Mouse (Mus musculus) embryonic stem cell, embryonic (primary cell): ENCODE measurements around the gene Osbpl11.

Experiments
- CTCF ChIA-PET, 4 experiments: fragments of 300-600 bp in 2 of 4; fragments of 350-600 bp in 2 of 4; sonication (Branson Sonifier 250); formaldehyde crosslinking; loops; one replicate each; lab custom pipeline; 2022; ENCODE audit warnings: inconsistent platforms in 2 of 4; lab: Charles Lee
- POLR2A ChIA-PET, 4 experiments: fragments of 300-600 bp in 2 of 4; fragments of 350-600 bp in 2 of 4; sonication (Branson Sonifier 250); formaldehyde crosslinking; loops; one replicate each; lab custom pipeline; 2022; ENCODE audit warnings: antibody characterized with exemption in 4 of 4, inconsistent platforms in 1 of 4; lab: Charles Lee

Osbpl11 gene

DNA sequence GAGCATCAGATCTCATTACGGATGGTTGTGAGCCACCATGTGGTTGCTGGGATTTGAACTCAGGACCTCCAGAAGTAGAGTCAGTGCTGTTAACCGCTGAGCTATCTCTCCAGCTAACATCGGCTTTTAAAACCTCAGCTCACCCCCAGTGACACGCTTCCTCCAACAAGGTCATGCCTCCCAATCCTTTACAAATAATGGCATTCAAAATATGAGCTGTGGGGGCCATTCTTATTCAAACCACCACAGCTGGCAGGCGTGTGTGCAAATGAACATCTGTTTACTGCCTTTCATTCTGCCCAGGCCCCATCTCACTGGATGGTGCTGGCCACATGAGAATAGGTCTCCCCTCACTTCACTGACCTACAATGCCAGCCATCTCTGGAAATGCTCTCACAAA is 61.7 kb downstream of the Osbpl11 start:
- ChIA-PET CTCF (interaction anchor here in 3 of 4 experiments (0.5 to 1.1 kb wide), 6 partner anchors 8 to 638 kb away, joined by 3 to 14 read pairs (median 6); partner anchors contain the start of genes Fyttd1 (in 1 of the 3) and Rubcn (in 1 of the 3)), POLR2A (interaction anchor here in 3 of 4 experiments (0.6 to 2.7 kb wide), 15 partner anchors 9 to 883 kb away, joined by 3 to 12 read pairs (median 6); partner anchors contain the start of genes Iqcg (in 1 of the 3), Osbpl11 (in 1 of the 3) and Rpl35a (in 1 of the 3))

GRCm38 (mm10) chr16:33247006-33247405 is 62.1 kb downstream of the Osbpl11 start:
- ChIA-PET POLR2A (interaction anchor here in 3 of 4 experiments (0.6 to 2.7 kb wide), 12 partner anchors 9 to 266 kb away, joined by 3 to 10 read pairs (median 5); partner anchors contain the start of genes Iqcg (in 2 of the 3), Osbpl11 (in 2 of the 3) and Rpl35a (in 1 of the 3)), CTCF (interaction anchor here in 2 of 4 experiments (0.7 to 1.1 kb wide), 2 partner anchors 53 to 370 kb away, joined by 3 to 7 read pairs; partner anchors contain the start of genes Fyttd1 (in 1 of the 2) and Rubcn (in 1 of the 2))

DNA sequence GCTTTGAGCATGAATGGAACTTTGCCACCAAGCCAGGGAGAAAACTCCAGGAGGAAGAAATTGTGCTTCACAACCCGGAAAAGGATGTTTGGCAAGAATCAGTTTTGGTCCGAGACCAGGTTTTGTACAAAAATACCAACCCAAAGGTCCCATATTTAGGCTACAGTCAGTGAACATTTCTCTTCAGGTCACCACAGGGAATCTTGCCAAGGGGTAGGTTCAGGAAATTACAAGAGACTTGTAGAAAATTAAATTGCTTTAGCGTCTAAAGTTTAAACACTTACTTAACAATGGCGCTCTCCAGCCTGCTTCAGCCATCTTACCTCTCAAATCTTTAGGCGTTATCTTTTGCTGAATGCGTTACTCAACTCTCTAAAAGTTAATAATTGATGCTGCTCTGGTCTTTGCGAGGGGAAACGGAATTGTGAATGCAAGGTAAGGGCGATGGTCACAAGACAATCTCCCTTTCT is 65.8 kb downstream of the Osbpl11 start:
- CTCF ChIA-PET = interaction anchor here in 3 of 4 experiments (0.6 to 1.0 kb wide), 6 partner anchors 55 to 1191 kb away, joined by 3 to 5 read pairs (median 4); no protein-coding TSS in a partner anchor
- POLR2A ChIA-PET = interaction anchor here in 3 of 4 experiments (0.6 to 2.3 kb wide), 25 partner anchors 8 to 1245 kb away, joined by 3 to 21 read pairs (median 3); partner anchors contain the start of genes Osbpl11 (in 3 of the 3), Iqcg (in 1 of the 3), Rpl35a (in 1 of the 3) and Zfp148 (in 1 of the 3)

- POLR2A ChIA-PET = interaction anchor here in 3 of 4 experiments (0.6 to 2.3 kb wide), 26 partner anchors 8 to 1246 kb away, joined by 3 to 21 read pairs (median 3); partner anchors contain the start of genes Osbpl11 (in 3 of the 3), Iqcg (in 1 of the 3), Rpl35a (in 1 of the 3) and Zfp148 (in 1 of the 3)
- CTCF ChIA-PET = interaction anchor here (0.5 to 1.0 kb wide), 7 partner anchors 55 to 1392 kb away, joined by 3 to 6 read pairs (median 4); no protein-coding TSS in a partner anchor
These were observed 66.6 kb downstream of the Osbpl11 start, which contains the start of gene Snx4 for GRCm38 (mm10) chr16:33251194-33252051. TSS of gene Snx4 (plus strand) at chr16:33251442.

DNA sequence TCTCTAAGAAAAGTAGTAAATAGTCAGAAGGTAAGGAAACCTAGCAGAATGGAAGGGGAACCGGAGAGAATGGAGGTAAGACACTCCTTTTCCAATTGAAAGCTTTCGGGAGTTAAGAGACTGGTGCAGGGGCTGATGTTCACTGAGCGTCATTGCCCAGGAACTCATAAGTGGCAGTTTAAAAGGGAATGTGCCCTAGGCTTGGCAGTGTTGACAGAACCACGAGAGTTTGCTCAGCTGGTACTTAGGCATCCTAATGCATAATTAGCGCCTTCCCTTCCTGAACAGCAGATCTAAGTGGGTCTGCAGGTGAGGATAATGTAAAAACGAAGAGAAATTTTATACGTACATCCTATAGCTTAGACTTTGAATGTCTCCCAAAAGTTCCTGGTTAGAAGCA is 70.7 kb downstream of the Osbpl11 start:
- POLR2A ChIA-PET = interaction anchor here in 2 of 4 experiments (0.5 to 2.2 kb wide), 5 partner anchors 8 to 1592 kb away, joined by 3 to 6 read pairs (median 3); partner anchors contain the start of gene Dlg1 (in 1 of the 2)

GRCm38 (mm10) chr16:33258530-33258929 is 73.7 kb downstream of the Osbpl11 start:
- ChIA-PET POLR2A (interaction anchor here in 2 of 4 experiments (0.8 to 2.0 kb wide), 6 partner anchors 8 to 67 kb away, joined by 3 to 10 read pairs (median 4); no protein-coding TSS in a partner anchor), CTCF (no interaction called here)

More for the DNA sequence above, 70.7 kb downstream of the Osbpl11 start:
- CTCF ChIA-PET = interaction anchor here in 2 of 4 experiments (0.6 to 1.3 kb wide), 3 partner anchors 12 to 489 kb away, joined by 3 to 5 read pairs (median 3); no protein-coding TSS in a partner anchor

DNA sequence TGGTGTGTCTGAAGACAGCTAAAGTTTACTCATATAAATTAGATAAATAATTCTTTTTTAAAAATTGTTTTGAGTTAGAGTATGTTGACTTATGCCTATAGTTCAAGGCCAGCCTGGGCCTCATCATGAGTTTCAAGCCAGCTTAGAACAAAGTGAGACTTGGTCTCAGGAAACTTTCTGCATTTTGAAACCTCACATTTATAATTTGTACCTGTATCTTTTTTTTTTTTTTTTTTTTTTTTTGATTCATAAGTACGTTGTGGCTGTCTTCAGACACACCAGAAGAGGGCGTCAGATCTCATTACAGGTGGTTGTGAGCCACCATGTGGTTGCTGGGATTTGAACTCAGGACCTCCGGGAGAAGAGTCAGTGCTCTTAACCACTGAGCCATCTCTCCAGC is 75.0 kb downstream of the Osbpl11 start:
- POLR2A ChIA-PET = interaction anchor here in 1 of 4 experiments (0.6 to 2.0 kb wide), 7 partner anchors 16 to 111 kb away, joined by 3 to 10 read pairs (median 4); no protein-coding TSS in a partner anchor
- CTCF ChIA-PET = interaction anchor here in 3 of 4 experiments (0.6 to 0.7 kb wide), 3 partner anchors 77 to 197 kb away, joined by 3 to 5 read pairs (median 3); no protein-coding TSS in a partner anchor

DNA sequence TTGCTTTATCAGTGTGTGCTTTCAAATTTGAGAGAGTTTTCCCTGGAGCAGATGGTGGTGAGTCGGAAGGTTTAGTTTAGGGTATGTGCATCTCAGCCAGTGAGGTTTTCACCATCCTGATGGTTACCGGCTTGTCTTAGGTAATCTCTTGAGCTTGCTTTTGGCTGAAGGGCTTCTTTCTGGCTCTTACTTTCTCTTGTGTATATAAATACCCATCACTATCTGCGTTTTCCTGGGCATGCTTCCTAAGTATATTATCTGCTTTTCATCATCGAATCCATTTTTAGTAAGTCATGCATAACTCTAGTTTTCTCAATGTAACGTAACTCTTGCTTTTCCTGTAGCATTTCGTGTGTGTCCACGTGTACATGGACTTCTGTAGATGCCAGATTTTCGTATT is 76.0 kb downstream of the Osbpl11 start:
- CTCF ChIA-PET = no interaction called here
- POLR2A ChIA-PET = interaction anchor here in 3 of 4 experiments (1.0 to 1.2 kb wide), 3 partner anchors 9 to 14 kb away, joined by 4 to 6 read pairs (median 4); partner anchors contain the start of gene Snx4 (in 2 of the 3)

GRCm38 (mm10) chr16:33261584-33262061 is 76.8 kb downstream of the Osbpl11 start:
- ChIA-PET CTCF (interaction anchor here in 1 of 4 experiments (0.7 kb wide), 1 partner anchor 135 kb away, joined by 8 read pairs; no protein-coding TSS in a partner anchor), POLR2A (interaction anchor here in 3 of 4 experiments (0.8 to 1.2 kb wide), 4 partner anchors 10 to 15 kb away, joined by 3 to 6 read pairs (median 4); partner anchors contain the start of gene Snx4 (in 2 of the 3))

- POLR2A ChIA-PET = interaction anchor here in 2 of 4 experiments (0.8 to 1.2 kb wide), 2 partner anchors 11 kb away, joined by 3 to 4 read pairs; partner anchors contain the start of gene Snx4 (in 2 of the 2)
- CTCF ChIA-PET = interaction anchor here in 1 of 4 experiments (0.7 kb wide), 1 partner anchor 134 kb away, joined by 8 read pairs; no protein-coding TSS in a partner anchor
These were observed 77.2 kb downstream of the Osbpl11 start for GRCm38 (mm10) chr16:33262096-33262495.

DNA sequence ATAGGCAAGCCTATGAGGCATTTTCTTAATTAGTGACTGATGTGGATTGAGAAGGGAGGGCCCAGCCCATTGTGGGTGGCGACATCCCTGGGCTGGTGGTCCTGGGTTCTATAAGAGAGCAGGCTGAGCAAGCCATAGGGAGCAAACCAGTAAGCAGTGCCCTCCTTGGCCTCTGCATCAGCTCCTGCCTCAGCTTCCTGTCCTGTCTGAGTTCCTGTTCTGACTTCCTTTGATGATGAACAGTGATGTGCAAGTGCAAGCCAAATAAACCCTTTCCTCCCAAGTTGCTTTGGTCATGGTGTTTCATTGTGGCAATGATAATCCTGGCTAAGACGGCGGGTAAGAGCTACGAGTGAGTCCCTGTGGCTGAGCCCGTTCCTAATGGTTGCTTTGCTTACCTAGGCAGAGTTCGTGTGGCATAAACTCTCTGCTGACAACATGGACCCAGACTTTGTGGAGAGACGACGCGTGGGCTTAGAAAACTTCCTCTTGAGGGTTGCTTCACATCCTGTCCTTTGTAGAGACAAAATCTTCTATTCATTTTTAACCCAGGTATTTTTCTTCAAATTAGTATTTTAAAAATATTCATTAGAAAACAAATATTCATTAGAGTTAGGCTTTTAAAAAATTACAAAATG is 82.9 kb downstream of the Osbpl11 start:
- ChIA-PET CTCF (interaction anchor here in 1 of 4 experiments (0.6 kb wide), 1 partner anchor 57 kb away, joined by 3 read pairs; no protein-coding TSS in a partner anchor), POLR2A (interaction anchor here in 1 of 4 experiments (1.1 to 1.6 kb wide), 3 partner anchors 9 to 58 kb away, joined by 3 to 6 read pairs (median 3); no protein-coding TSS in a partner anchor)

GRCm38 (mm10) chr16:33271824-33272223 is 87.0 kb downstream of the Osbpl11 start:
- POLR2A ChIA-PET = interaction anchor here in 1 of 4 experiments (0.5 kb wide), 1 partner anchor 19 kb away, joined by 3 read pairs; no protein-coding TSS in a partner anchor
- CTCF ChIA-PET = interaction anchor here in 1 of 4 experiments (0.6 kb wide), 1 partner anchor 34 kb away, joined by 3 read pairs; no protein-coding TSS in a partner anchor

DNA sequence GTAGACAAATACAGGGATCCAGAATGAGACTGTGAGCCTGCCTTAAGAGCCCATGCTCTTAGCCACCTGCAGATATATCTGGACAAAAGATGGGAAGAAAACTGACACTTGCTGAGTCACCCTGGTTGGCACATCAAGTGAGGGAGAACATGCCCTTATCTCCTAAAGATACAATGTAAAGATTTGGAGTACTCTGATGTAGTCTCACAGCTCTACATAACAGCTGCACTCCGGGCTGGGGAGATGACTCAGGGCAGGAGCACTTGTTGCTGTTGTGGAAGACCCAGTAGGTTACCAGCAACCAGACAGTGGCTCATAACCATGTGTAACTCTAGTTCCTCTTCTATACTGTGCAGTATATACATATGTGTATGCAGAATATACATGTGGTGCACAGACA is 98.2 kb downstream of the Osbpl11 start:
- ChIA-PET POLR2A (interaction anchor here in 1 of 4 experiments (1.0 kb wide), 1 partner anchor 24 kb away, joined by 4 read pairs; no protein-coding TSS in a partner anchor), CTCF (no interaction called here)

DNA sequence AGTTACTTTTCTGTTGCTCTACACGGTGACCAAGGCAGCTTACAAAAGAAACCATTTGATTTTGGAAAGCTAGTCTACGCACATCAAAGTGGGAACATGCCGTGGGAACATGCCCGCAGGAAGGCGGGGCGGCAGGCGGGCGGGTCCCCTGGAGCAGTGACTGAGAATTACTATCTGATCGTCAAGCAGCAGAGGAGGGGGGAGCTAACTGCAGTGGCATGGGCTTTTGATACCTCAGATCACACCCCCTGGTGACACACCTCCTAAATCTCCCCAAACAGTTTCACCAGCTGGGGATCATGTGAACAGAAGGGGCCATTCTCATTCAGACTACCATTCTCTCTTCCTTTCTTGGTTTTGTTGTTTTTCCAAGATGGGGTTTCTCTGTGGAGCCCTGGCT is 103.7 kb downstream of the Osbpl11 start:
- POLR2A ChIA-PET = interaction anchor here in 2 of 4 experiments (0.5 to 2.0 kb wide), 8 partner anchors 8 to 141 kb away, joined by 3 to 8 read pairs (median 3); partner anchors contain the start of gene Snx4 (in 1 of the 2)

DNA sequence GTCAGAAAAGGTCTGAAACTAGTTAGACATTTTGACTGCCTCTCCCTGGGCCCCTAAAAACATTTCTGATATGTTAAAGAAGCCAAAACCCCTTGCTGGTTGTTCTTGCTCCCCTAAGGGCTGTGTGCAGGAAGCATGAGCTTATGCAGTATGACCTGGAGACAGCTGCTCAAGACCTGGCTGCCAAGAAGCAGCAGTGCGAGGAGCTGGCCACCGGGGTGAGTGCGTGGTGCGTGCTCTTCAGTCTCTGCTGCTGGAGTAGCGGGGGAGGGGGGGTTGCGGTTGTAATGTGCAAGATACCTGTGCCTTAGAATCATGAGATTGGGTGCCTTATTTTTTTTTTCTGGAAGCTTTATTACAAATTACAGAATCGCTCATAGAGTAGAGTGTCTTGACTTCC is 105.1 kb downstream of the Osbpl11 start:
- ChIA-PET POLR2A (interaction anchor here in 1 of 4 experiments (1.1 kb wide), 1 partner anchor 14 kb away, joined by 3 read pairs; no protein-coding TSS in a partner anchor), CTCF (no interaction called here)

More for the DNA sequence above, 103.7 kb downstream of the Osbpl11 start:
- CTCF ChIA-PET = interaction anchor here in 2 of 4 experiments (0.6 to 1.1 kb wide), 5 partner anchors 14 to 272 kb away, joined by 3 read pairs; no protein-coding TSS in a partner anchor

DNA sequence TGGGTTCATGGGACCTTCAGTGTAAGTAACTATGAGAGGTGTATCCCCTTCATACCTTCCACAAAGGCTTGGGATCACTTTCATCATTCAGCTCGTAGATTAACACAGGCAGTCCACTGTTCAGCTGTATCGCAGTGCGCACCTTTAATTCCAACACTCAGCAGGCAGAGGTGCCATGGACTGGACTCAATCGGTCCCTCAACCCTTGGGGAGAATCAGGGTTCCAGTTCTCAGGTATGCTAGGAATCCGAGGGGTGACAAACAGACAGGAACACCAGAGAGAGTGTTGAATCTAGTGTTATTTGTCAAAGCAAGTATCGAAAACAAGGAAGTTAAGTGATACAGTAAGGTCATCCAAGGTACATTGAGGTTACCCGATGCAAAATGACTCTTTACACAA is 107.4 kb downstream of the Osbpl11 start:
- POLR2A ChIA-PET = interaction anchor here in 1 of 4 experiments (0.6 kb wide), 1 partner anchor 46 kb away, joined by 8 read pairs; no protein-coding TSS in a partner anchor
- CTCF ChIA-PET = no interaction called here
